10 mouse cellular contexts compared by ENCODE assay signal in genomic region chr11:103656520-103656919, GRCm38 (mm10). TPM values are rescaled to one million over a fixed set of nuclear protein-coding genes. Genes with fewer than 3 reads are reported as not detected.
DNase-seq lines count a peak whose midpoint lies in the region; ATAC-seq lines count a peak whose summit lies in the region.
"Had no signal": no experiment of that assay in that cellular context is flagged by ENCODE, and none has a peak within 500 bp of the region (broad histone marks: within the 10 kb centered on the region; RNA-seq: fewer than 3 reads in every experiment).

No protein-coding gene starts in this region.

- 5% methylated on average over 3 of the region's 3 CpGs for WGBS in midbrain, embryonic 11.5 days
- WGBS in midbrain, embryonic 15.5 days, result 6% methylated on average over 3 of the region's 3 CpGs
- WGBS in limb, embryonic 11.5 days, result 8% methylated on average over 3 of the region's 3 CpGs

- no peaks in the 10 kb centered on the region for H3K4me1 ChIP-seq in midbrain, embryonic 11.5 days (ENCODE audit: control insufficient read depth, insufficient read depth, low read length)
- peaks cover 16% of the 10 kb centered on the region for H3K4me1 ChIP-seq in midbrain, embryonic 15.5 days
- H3K4me1 ChIP-seq in limb, embryonic 11.5 days (ENCODE audit: control insufficient read depth, insufficient read depth, low read length), result no peaks in the 10 kb centered on the region
- H3K4me1 ChIP-seq: embryonic facial prominence, embryonic 12.5 days; lung, embryonic 15.5 days had no signal

- H3K27ac ChIP-seq in midbrain, embryonic 11.5 days (ENCODE audit: low read depth, low read length), result no peak overlapping the region
- H3K27ac ChIP-seq in midbrain, embryonic 15.5 days, result no peak overlapping the region
- no peak overlapping the region for H3K27ac ChIP-seq in limb, embryonic 11.5 days (replicated peaks; ENCODE audit: low read depth, low read length)
- H3K27ac ChIP-seq: embryonic facial prominence, embryonic 12.5 days; lung, embryonic 15.5 days had no signal

- DNase-seq in midbrain, embryonic 11.5 days (ENCODE audit: low spot score, missing footprints), result peak; percentile 89
- peak; percentile 81 for DNase-seq in embryo, embryonic 10.5 days (ENCODE audit: low spot score)
- peak; percentile 86 for DNase-seq in limb, embryonic 11.5 days (ENCODE audit: low spot score)
- DNase-seq in thymus, postnatal 25 days, result peak; percentile 22
- no peak for DNase-seq in spleen, adult 12 weeks (ENCODE audit: low spot score)
- DNase-seq in cerebellum, adult 8-10 months, result no peak

- ATAC-seq in midbrain, embryonic 11.5 days (ENCODE audit: low FRiP score), result no peak
- ATAC-seq in midbrain, embryonic 15.5 days (replicated peaks), result no peak
- no peak for ATAC-seq in limb, embryonic 11.5 days (ENCODE audit: insufficient number of reproducible peaks, low FRiP score, low TSS enrichment, low read depth)

- H3K9ac ChIP-seq in midbrain, embryonic 11.5 days (ENCODE audit: low read length), result no peak overlapping the region
- H3K9ac ChIP-seq in midbrain, embryonic 15.5 days, result no peak overlapping the region
- no peak overlapping the region for H3K9ac ChIP-seq in limb, embryonic 11.5 days (ENCODE audit: low read length)
- H3K9ac ChIP-seq: embryonic facial prominence, embryonic 12.5 days; lung, embryonic 15.5 days had no signal

- H3K27me3 ChIP-seq in midbrain, embryonic 11.5 days (ENCODE audit: control insufficient read depth, insufficient read depth, low read length), result peaks cover 4% of the 10 kb centered on the region
- peaks cover 42% of the 10 kb centered on the region for H3K27me3 ChIP-seq in midbrain, embryonic 15.5 days (replicated peaks)
- H3K27me3 ChIP-seq in limb, embryonic 11.5 days (ENCODE audit: control insufficient read depth, insufficient read depth, low read length), result peaks cover 16% of the 10 kb centered on the region

- no peaks in the 10 kb centered on the region for H3K36me3 ChIP-seq in midbrain, embryonic 11.5 days (ENCODE audit: control insufficient read depth, insufficient read depth, low read length)
- H3K36me3 ChIP-seq in midbrain, embryonic 15.5 days (replicated peaks), result no peaks in the 10 kb centered on the region
- H3K36me3 ChIP-seq in limb, embryonic 11.5 days (ENCODE audit: control insufficient read depth, insufficient read depth, low read length), result no peaks in the 10 kb centered on the region
- H3K36me3 ChIP-seq: embryonic facial prominence, embryonic 12.5 days; lung, embryonic 15.5 days had no signal

- no peaks in the 10 kb centered on the region for H3K9me3 ChIP-seq in midbrain, embryonic 11.5 days (ENCODE audit: control insufficient read depth, low read length)
- no peaks in the 10 kb centered on the region for H3K9me3 ChIP-seq in midbrain, embryonic 15.5 days
- H3K9me3 ChIP-seq in limb, embryonic 11.5 days (ENCODE audit: control insufficient read depth, low read length), result no peaks in the 10 kb centered on the region
- H3K9me3 ChIP-seq: embryonic facial prominence, embryonic 12.5 days; lung, embryonic 15.5 days had no signal

- no peak overlapping the region for H3K4me2 ChIP-seq in midbrain, embryonic 11.5 days
- H3K4me2 ChIP-seq in midbrain, embryonic 15.5 days, result no peak overlapping the region
- no peak overlapping the region for H3K4me2 ChIP-seq in limb, embryonic 11.5 days (ENCODE audit: low read depth, severe bottlenecking)
- H3K4me2 ChIP-seq: embryonic facial prominence, embryonic 12.5 days; lung, embryonic 15.5 days had no signal

- H3K4me3 ChIP-seq in midbrain, embryonic 11.5 days (ENCODE audit: low read depth, low read length), result no peak overlapping the region
- no peak overlapping the region for H3K4me3 ChIP-seq in midbrain, embryonic 15.5 days
- no peak overlapping the region for H3K4me3 ChIP-seq in limb, embryonic 11.5 days (ENCODE audit: low read depth, low read length)
- H3K4me3 ChIP-seq: embryonic facial prominence, embryonic 12.5 days; lung, embryonic 15.5 days had no signal

RNA-seq across cellular contexts. Expression of gene Rprml, which starts 7.2 kb away (rescaled TPM):
- polyA plus RNA-seq in midbrain, embryonic 11.5 days (2014; fragmentation: Nextera tagmentation; extraction: Ambion mirVana), result not detected in 2 replicates
- polyA plus RNA-seq in midbrain, embryonic 15.5 days (2015; fragmentation: Nextera tagmentation; extraction: Ambion mirVana), result 1.1 TPM in 2 replicates
- not detected in 2 replicates for polyA plus RNA-seq in limb, embryonic 11.5 days (2014; fragmentation: Nextera tagmentation; extraction: Ambion mirVana)
- polyA plus RNA-seq: lung, embryonic 15.5 days; stomach, embryonic 16.5 days had no signal

RNA-seq across cellular contexts. Expression of gene Lyzl6, which starts 17.8 kb away (rescaled TPM):
- polyA plus RNA-seq in midbrain, embryonic 11.5 days (2014; fragmentation: Nextera tagmentation; extraction: Ambion mirVana), result not detected in 2 replicates
- not detected in 2 replicates for polyA plus RNA-seq in midbrain, embryonic 15.5 days (2015; fragmentation: Nextera tagmentation; extraction: Ambion mirVana)
- not detected in 2 replicates for polyA plus RNA-seq in limb, embryonic 11.5 days (2014; fragmentation: Nextera tagmentation; extraction: Ambion mirVana)
- polyA plus RNA-seq: embryonic facial prominence, embryonic 12.5 days; lung, embryonic 15.5 days; stomach, embryonic 16.5 days had no signal

RNA-seq across cellular contexts. Expression of gene Gm884, which starts 35.6 kb away (rescaled TPM):
- not detected in 2 replicates for polyA plus RNA-seq in midbrain, embryonic 11.5 days (2014; fragmentation: Nextera tagmentation; extraction: Ambion mirVana)
- not detected in 2 replicates for polyA plus RNA-seq in midbrain, embryonic 15.5 days (2015; fragmentation: Nextera tagmentation; extraction: Ambion mirVana)
- not detected in 2 replicates for polyA plus RNA-seq in limb, embryonic 11.5 days (2014; fragmentation: Nextera tagmentation; extraction: Ambion mirVana)
- polyA plus RNA-seq: embryonic facial prominence, embryonic 12.5 days; lung, embryonic 15.5 days; stomach, embryonic 16.5 days had no signal

RNA-seq across cellular contexts. Expression of gene Gosr2, which starts 41.2 kb away (rescaled TPM):
- 87.8 and 90.9 TPM in 2 replicates for polyA plus RNA-seq in midbrain, embryonic 11.5 days (2014; fragmentation: Nextera tagmentation; extraction: Ambion mirVana)
- polyA plus RNA-seq in midbrain, embryonic 15.5 days (2015; fragmentation: Nextera tagmentation; extraction: Ambion mirVana), result 90.3 and 92.5 TPM in 2 replicates
- polyA plus RNA-seq in limb, embryonic 11.5 days (2014; fragmentation: Nextera tagmentation; extraction: Ambion mirVana), result 83.2 and 86.7 TPM in 2 replicates

Comparison
In these comparisons a context has a peak if more than half of its experiments do, and no peak if none do; other contexts are left out.
1. DNase-seq: peak in midbrain, embryonic 11.5 days (single experiment), embryo, embryonic 10.5 days (single experiment), limb, embryonic 11.5 days (single experiment) and thymus, postnatal 25 days (single experiment); none in spleen, adult 12 weeks (single experiment) and cerebellum, adult 8-10 months (single experiment).